Mouse (Mus musculus): Measurements from ENCODE around the gene Nsg1.

GRCm38 (mm10) chr5:38090111-38090510 is 69.6 kb downstream of the Nsg1 start:
- TF ChIP-seq POLR2A (IDR thresholded peaks at IDR 0.05; ENCODE audit: borderline replicate concordance, insufficient read depth, low read length) (no peak), CTCF (IDR thresholded peaks at IDR 0.05; ENCODE audit: borderline replicate concordance, insufficient read depth, low read depth, low read length) (no peak)

Measured in cerebellum, adult 2 months (tissue).